Mouse (Mus musculus): ENCODE measurements around the gene Atrnl1. TPM values are rescaled to one million over a fixed set of nuclear protein-coding genes. Genes with fewer than 3 reads are reported as not detected.

Gene Atrnl1
- polyA plus RNA-seq, 1 experiment from 2014 or later = 2.6 TPM

DNA sequence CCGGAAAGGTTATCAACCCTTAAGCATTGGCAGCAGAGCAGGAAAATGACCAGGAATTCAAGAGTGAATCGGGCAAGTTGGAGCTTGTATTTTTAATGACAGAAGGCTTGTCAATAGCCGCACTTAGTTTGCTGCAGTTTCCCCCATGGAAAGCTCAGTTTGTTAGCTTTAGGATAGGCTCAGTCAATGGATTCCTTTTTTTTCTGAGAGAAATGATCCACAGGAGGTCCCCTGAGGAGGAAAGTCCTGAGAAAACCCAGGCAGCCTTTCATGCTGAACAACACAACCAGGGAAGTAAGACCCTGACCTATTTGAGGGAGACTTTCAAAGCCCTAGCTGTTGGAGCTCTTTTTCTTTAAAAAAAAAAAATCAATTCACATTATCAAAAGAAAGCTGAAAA lies 350.5 kb downstream of the Atrnl1 start:
- 88% methylated on average over 3 of the region's 3 CpGs for WGBS
- H3K27ac ChIP-seq (ENCODE audit: low read length) = no peak overlapping the region
- H3K9me3 ChIP-seq (replicated peaks; ENCODE audit: control insufficient read depth, low read length) = no peaks in the 10 kb centered on the region
- H3K4me2 ChIP-seq (ENCODE audit: low read depth, low read length) = no peak overlapping the region
- H3K9ac ChIP-seq (ENCODE audit: low read length) = no peak overlapping the region
- no peaks in the 10 kb centered on the region for H3K27me3 ChIP-seq (ENCODE audit: control insufficient read depth, insufficient read depth, low read length)
- no peak for ATAC-seq (replicated peaks; ENCODE audit: extremely low read depth, insufficient read depth, low FRiP score)
- H3K36me3 ChIP-seq (ENCODE audit: control insufficient read depth, insufficient read depth) = no peaks in the 10 kb centered on the region
- H3K4me1 ChIP-seq (ENCODE audit: control insufficient read depth, insufficient read depth, low read length) = no peaks in the 10 kb centered on the region
- no peak overlapping the region for H3K4me3 ChIP-seq (ENCODE audit: low read length)

DNA sequence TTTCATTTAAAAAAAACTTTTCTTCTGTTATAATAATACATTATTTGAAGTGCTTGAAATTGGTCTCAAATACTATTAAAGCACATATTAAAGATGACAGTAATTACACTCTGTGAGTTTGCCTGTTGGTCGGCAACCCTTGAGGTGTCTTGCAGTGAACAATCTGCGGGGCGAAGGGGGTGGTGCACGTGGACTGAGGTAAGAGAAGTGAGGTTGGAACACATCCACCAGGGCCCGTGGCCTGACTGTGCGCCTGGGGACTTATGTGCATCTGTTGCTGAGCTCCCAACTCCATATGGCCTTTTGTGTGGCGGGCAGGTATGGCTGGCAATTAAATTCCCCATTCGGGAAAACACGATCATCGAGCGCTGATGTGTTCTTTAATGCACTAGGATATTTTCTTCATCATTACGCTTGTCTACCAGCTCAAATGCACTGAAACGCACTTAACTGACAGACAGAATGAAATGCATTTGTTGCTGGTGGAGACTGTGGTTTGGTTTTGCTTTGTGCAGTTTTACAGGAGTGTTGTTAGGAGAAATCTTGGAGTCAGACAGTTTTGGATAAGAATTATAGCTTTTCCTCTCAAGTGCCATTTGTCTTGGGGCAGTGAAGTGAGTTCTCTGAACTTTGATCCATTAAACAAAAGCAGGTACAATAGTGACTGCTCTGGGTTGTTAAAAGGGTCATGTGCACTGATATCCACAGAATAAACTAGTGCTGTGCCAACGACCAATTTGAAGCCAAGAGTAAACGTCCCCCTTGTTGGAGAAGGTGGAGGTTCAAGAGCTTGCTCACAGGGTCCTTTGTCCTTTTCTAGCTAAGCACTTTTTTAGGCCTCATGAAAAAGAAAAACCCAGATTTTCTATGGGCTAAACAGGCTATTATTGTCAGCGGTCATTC lies 351.2 kb downstream of the Atrnl1 start:
- ATAC-seq (replicated peaks; ENCODE audit: extremely low read depth, insufficient read depth, low FRiP score) = no peak
- H3K9me3 ChIP-seq (replicated peaks; ENCODE audit: control insufficient read depth, low read length) = no peaks in the 10 kb centered on the region
- H3K36me3 ChIP-seq (ENCODE audit: control insufficient read depth, insufficient read depth) = no peaks in the 10 kb centered on the region
- no peak overlapping the region for H3K4me3 ChIP-seq (ENCODE audit: low read length)
- no peak overlapping the region for H3K4me2 ChIP-seq (ENCODE audit: low read depth, low read length)
- no peak overlapping the region for H3K9ac ChIP-seq (ENCODE audit: low read length)
- H3K27ac ChIP-seq (ENCODE audit: low read length) = no peak overlapping the region
- WGBS = 85% methylated on average over 16 of the region's 16 CpGs
- no peaks in the 10 kb centered on the region for H3K4me1 ChIP-seq (ENCODE audit: control insufficient read depth, insufficient read depth, low read length)
- no peaks in the 10 kb centered on the region for H3K27me3 ChIP-seq (ENCODE audit: control insufficient read depth, insufficient read depth, low read length)

DNA sequence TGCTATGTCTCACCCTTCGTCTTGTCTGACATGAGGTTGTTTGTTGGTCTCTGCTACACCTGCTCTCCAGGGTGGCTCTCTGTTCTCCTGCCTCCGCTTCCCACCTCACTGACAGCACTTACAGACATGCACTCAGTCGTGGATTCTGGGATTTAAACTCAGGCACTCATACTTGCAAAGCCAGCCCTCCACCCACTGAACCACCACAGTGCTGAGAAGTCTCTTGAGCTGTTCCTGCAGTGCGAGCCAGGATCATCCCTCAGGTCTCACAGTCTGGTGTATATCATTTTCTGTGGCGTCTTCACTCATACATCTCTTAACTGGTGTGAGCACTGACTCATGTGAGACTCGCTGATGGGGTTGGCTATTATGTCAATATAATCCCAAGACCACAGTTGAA lies 353.0 kb downstream of the Atrnl1 start:
- no peaks in the 10 kb centered on the region for H3K27me3 ChIP-seq (ENCODE audit: control insufficient read depth, insufficient read depth, low read length)
- H3K9ac ChIP-seq (ENCODE audit: low read length) = no peak overlapping the region
- H3K9me3 ChIP-seq (replicated peaks; ENCODE audit: control insufficient read depth, low read length) = no peaks in the 10 kb centered on the region
- 86% methylated on average over 6 of the region's 6 CpGs for WGBS
- no peaks in the 10 kb centered on the region for H3K36me3 ChIP-seq (ENCODE audit: control insufficient read depth, insufficient read depth)
- H3K27ac ChIP-seq (ENCODE audit: low read length) = no peak overlapping the region
- no peak overlapping the region for H3K4me2 ChIP-seq (ENCODE audit: low read depth, low read length)
- no peak for ATAC-seq (replicated peaks; ENCODE audit: extremely low read depth, insufficient read depth, low FRiP score)
- H3K4me3 ChIP-seq (ENCODE audit: low read length) = no peak overlapping the region
- no peaks in the 10 kb centered on the region for H3K4me1 ChIP-seq (ENCODE audit: control insufficient read depth, insufficient read depth, low read length)

DNA sequence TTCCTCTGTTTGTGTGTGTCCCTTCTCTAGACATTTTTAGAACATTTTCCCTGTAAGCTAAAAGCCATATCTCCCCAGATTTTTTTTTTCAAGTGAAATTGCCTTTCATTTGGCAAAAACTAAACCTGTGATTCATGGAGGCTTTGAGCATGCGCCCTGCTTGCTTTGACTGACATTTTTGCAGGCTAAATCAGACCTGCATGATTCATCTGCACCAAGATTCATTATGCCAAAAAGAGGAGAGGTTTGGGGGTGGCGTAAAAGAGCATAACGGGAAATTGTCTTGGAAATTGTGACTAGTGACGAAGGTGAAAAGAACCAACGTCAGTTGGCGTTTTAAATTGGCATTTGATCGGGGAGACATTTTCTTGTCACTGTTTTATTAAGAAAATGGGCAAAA lies 358.9 kb downstream of the Atrnl1 start:
- 91% methylated on average over 7 of the region's 7 CpGs for WGBS
- Histone ChIP-seq H3K27me3 (ENCODE audit: control insufficient read depth, insufficient read depth, low read length) (no peaks in the 10 kb centered on the region), H3K4me3 (ENCODE audit: low read length) (no peak overlapping the region), H3K9ac (ENCODE audit: low read length) (no peak overlapping the region), H3K27ac (ENCODE audit: low read length) (no peak overlapping the region), H3K9me3 (replicated peaks; ENCODE audit: control insufficient read depth, low read length) (no peaks in the 10 kb centered on the region), H3K4me1 (ENCODE audit: control insufficient read depth, insufficient read depth, low read length) (no peaks in the 10 kb centered on the region), H3K36me3 (ENCODE audit: control insufficient read depth, insufficient read depth) (no peaks in the 10 kb centered on the region), H3K4me2 (ENCODE audit: low read depth, low read length) (no peak overlapping the region)
- ATAC-seq (replicated peaks; ENCODE audit: extremely low read depth, insufficient read depth, low FRiP score) = no peak

DNA sequence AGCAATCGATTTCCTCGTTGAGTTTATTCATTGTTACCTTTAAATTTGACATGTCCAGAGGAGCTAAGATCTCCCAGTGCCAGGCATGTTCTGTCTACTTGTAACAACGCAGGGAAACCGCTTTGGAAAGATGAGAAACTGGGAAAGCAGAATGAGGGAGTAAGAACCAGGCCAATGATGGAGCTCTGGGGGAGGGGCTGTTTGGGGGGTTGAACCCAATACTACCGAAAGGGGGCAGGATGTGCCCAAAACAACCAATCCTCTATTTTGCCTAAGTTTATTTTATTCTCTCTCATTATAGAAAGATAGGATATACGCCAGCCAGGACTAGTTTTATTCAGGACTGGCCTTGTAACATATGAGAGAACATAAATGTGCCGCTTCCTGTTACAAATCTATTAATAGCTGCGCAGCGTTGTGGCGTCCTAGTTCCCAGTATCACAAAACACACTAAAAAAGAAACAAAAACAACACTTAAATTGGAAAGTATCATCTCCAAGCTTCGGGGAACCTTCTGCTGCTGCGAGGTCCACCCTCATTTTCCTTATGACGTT lies 359.6 kb downstream of the Atrnl1 start:
- H3K36me3 ChIP-seq (ENCODE audit: control insufficient read depth, insufficient read depth) = no peaks in the 10 kb centered on the region
- ATAC-seq (replicated peaks; ENCODE audit: extremely low read depth, insufficient read depth, low FRiP score) = no peak
- H3K4me3 ChIP-seq (ENCODE audit: low read length) = no peak overlapping the region
- H3K9me3 ChIP-seq (replicated peaks; ENCODE audit: control insufficient read depth, low read length) = no peaks in the 10 kb centered on the region
- H3K4me1 ChIP-seq (ENCODE audit: control insufficient read depth, insufficient read depth, low read length) = no peaks in the 10 kb centered on the region
- H3K4me2 ChIP-seq (ENCODE audit: low read depth, low read length) = no peak overlapping the region
- WGBS = 75% methylated on average over 13 of the region's 13 CpGs
- no peaks in the 10 kb centered on the region for H3K27me3 ChIP-seq (ENCODE audit: control insufficient read depth, insufficient read depth, low read length)
- no peak overlapping the region for H3K27ac ChIP-seq (ENCODE audit: low read length)
- H3K9ac ChIP-seq (ENCODE audit: low read length) = no peak overlapping the region

DNA sequence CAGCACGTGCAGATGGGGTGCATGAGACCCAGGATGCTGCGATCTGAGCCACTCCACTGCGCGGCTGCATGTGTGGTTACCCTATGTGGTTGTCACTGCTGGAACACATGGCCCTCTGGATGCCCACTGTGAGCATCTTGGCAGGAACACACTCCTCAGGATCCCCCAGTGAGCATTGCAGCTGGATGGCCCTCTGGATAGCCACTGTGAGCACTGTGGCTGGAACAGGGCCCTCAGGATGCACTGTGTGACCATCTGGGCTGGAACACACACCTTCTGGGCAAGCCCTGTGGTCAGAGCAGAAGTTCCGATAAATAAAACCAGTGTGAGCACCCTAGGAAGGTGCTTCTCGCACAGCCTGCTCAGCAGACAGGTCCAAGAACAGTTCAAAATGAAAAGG lies 364.4 kb downstream of the Atrnl1 start:
- WGBS = 91% methylated on average over 6 of the region's 6 CpGs
- no peak overlapping the region for H3K9ac ChIP-seq (ENCODE audit: low read length)
- H3K36me3 ChIP-seq (ENCODE audit: control insufficient read depth, insufficient read depth) = 0 out of 2 replicates have a peak, but pooled peaks cover 7% of the 10 kb centered on the region
- H3K4me2 ChIP-seq (ENCODE audit: low read depth, low read length) = no peak overlapping the region
- no peak overlapping the region for H3K27ac ChIP-seq (ENCODE audit: low read length)
- H3K27me3 ChIP-seq (ENCODE audit: control insufficient read depth, insufficient read depth, low read length) = no peaks in the 10 kb centered on the region
- H3K9me3 ChIP-seq (replicated peaks; ENCODE audit: control insufficient read depth, low read length) = no peaks in the 10 kb centered on the region
- no peak overlapping the region for H3K4me3 ChIP-seq (ENCODE audit: low read length)
- ATAC-seq (replicated peaks; ENCODE audit: extremely low read depth, insufficient read depth, low FRiP score) = no peak
- no peaks in the 10 kb centered on the region for H3K4me1 ChIP-seq (ENCODE audit: control insufficient read depth, insufficient read depth, low read length)

DNA sequence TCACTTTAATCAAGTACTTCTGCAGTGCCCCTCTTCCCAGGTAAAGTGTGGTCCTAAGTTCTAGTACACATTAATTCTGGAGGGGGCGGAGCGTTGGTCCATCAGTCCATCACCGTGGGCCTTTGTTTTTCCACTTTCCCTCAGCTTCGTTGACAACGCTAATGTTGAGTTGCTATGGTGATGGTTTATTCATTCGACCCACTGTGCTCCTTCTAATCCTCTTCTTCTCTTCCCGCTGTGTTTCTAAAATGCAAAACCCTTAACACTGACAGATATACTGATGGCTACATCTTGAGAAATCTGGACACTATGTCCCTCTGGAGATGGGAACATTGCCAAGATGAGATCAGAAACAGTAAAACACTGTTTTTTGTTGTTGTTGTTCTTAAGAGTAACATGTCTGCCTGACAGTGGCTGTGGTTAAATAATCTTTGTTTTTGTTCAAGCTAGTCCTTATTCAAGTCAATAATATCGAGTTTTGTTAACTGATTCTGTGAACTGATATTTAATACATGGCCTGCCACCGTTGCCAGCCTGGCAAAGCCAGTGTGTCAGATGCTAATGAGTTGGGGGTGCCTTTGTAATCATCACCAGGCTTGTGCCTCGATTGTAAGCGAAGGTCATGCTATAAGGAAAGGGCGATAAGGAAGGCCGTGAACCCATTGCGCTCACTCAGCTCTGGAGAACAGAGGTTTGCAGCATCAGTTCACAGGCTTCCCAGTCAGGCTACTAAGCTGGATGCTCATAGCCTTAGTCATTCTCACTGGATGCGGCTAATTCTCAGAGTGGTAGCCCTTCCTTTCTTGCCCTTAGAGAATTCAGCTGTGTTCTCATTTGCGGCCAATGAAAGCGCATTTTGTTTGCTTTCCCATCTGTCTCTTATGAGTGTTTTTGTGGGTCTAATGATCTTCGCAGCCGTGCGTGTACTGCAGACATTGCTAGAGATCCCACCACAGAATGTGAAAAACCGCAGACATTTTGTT lies 375.4 kb downstream of the Atrnl1 start:
- H3K27me3 ChIP-seq (ENCODE audit: control insufficient read depth, insufficient read depth, low read length) = no peaks in the 10 kb centered on the region
- no peaks in the 10 kb centered on the region for H3K9me3 ChIP-seq (replicated peaks; ENCODE audit: control insufficient read depth, low read length)
- 87% methylated on average over 21 of the region's 21 CpGs for WGBS
- no peak for ATAC-seq (replicated peaks; ENCODE audit: extremely low read depth, insufficient read depth, low FRiP score)
- no peak overlapping the region for H3K9ac ChIP-seq (ENCODE audit: low read length)
- H3K4me3 ChIP-seq (ENCODE audit: low read length) = no peak overlapping the region
- no peak overlapping the region for H3K27ac ChIP-seq (ENCODE audit: low read length)
- peaks cover 7% of the 10 kb centered on the region; the same call in 1 of the 2 replicates for H3K4me1 ChIP-seq (ENCODE audit: control insufficient read depth, insufficient read depth, low read length)
- H3K36me3 ChIP-seq (ENCODE audit: control insufficient read depth, insufficient read depth) = no peaks in the 10 kb centered on the region
- no peak overlapping the region for H3K4me2 ChIP-seq (ENCODE audit: low read depth, low read length)

DNA sequence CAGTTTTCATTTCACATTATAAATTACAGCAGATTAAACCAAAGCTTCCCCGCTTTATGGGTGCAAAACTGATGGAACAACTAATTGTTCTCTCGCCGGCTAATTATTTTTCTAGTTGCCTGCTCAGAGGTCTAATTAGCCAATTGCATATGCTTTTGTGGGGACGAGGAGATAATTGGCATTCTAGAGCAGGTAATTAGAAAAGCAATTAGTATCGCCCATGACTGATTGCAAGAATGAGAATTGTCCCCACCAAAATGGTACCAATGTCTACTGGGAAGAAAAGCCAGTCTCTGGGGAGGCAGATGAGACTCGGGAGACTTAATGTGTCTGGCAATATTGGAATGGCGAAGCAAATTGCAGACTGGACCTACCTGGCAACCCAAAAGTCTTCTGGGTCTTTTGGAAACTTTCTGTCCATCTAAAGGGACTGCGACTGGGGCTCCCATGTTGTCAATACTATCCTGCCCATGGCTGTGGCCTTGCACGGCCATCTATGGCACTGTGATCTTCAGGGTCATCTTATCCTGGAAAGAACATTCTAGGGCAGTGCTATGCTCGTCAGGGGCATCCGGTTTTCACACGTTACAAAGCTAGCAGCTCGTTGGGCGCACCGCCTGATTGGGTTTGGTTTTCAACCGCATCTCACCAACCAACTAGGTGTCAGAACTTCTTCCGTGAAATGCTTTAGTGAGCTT lies 377.0 kb downstream of the Atrnl1 start:
- no peak overlapping the region for H3K4me3 ChIP-seq (ENCODE audit: low read length)
- no peak for ATAC-seq (replicated peaks; ENCODE audit: extremely low read depth, insufficient read depth, low FRiP score)
- H3K4me2 ChIP-seq (ENCODE audit: low read depth, low read length) = no peak overlapping the region
- H3K27ac ChIP-seq (ENCODE audit: low read length) = no peak overlapping the region
- H3K27me3 ChIP-seq (ENCODE audit: control insufficient read depth, insufficient read depth, low read length) = no peaks in the 10 kb centered on the region
- H3K9me3 ChIP-seq (replicated peaks; ENCODE audit: control insufficient read depth, low read length) = no peaks in the 10 kb centered on the region
- no peaks in the 10 kb centered on the region for H3K36me3 ChIP-seq (ENCODE audit: control insufficient read depth, insufficient read depth)
- peaks cover 7% of the 10 kb centered on the region; the same call in 1 of the 2 replicates for H3K4me1 ChIP-seq (ENCODE audit: control insufficient read depth, insufficient read depth, low read length)
- WGBS = 90% methylated on average over 17 of the region's 17 CpGs
- H3K9ac ChIP-seq (ENCODE audit: low read length) = no peak overlapping the region
